Mouse (Mus musculus): Measurements from ENCODE around the gene Il19. TPM values are rescaled to one million over a fixed set of nuclear protein-coding genes. Genes with fewer than 3 reads are reported as not detected.

Il19 gene
- total RNA-seq, 2 experiments from 2014 or later = not detected

Other genes starting within 250 kb of the Il19 start
- not detected for gene Gm29427, start 224.3 kb downstream of the Il19 start, total RNA-seq (2021)
- 10 to 100 TPM; 11.1 to 12.0 TPM for gene Yod1, start 222.8 kb downstream of the Il19 start, total RNA-seq (2021)
- gene Pfkfb2, start 210.9 kb downstream of the Il19 start, total RNA-seq (2021) = 10 to 100 TPM; 52.4 to 53.6 TPM
- under 1 TPM; 0.30 to 0.38 TPM for gene AA986860, start 208.1 kb downstream of the Il19 start, total RNA-seq (2021)
- not detected for gene Fcamr, start 139.2 kb downstream of the Il19 start, total RNA-seq (2021)
- not detected for gene Pigr, start 113.4 kb downstream of the Il19 start, total RNA-seq (2021)
- gene Fcmr, start 74.4 kb downstream of the Il19 start, total RNA-seq (2021) = 1 to 10 TPM in 1 of 2 experiments, not detected in 1; 1.1 TPM
- not detected for gene Il24, start 52.7 kb downstream of the Il19 start, total RNA-seq (2021)
- gene Il20, start 28.7 kb downstream of the Il19 start, total RNA-seq (2021) = not detected
- gene Il10, start 79.7 kb upstream of the Il19 start, total RNA-seq (2021) = under 1 TPM in 1 of 2 experiments, not detected in 1; 0.26 TPM
- 10 to 100 TPM; 32.1 to 35.4 TPM for gene Mapkapk2, start 157.7 kb upstream of the Il19 start, total RNA-seq (2021)
- 10 to 100 TPM; 15.8 to 16.9 TPM for gene Dyrk3, start 198.2 kb upstream of the Il19 start, total RNA-seq (2021)
- 10 to 100 TPM; 40.8 to 45.0 TPM for gene Eif2d, start 213.1 kb upstream of the Il19 start, total RNA-seq (2021)

All from left cerebral cortex, postnatal 4 days (tissue).